Mouse (Mus musculus) neural tube, embryonic 10.5 days (tissue): ENCODE measurements around the gene Cpne6.

Experiments used
- DNase-seq: peaks from one replicate; pipeline ENCODE4 v3.0.0-alpha.2; 2017; ENCODE audit warnings: low spot score; ENCODE audit errors: extremely low spot score

The Cpne6 gene

DNA sequence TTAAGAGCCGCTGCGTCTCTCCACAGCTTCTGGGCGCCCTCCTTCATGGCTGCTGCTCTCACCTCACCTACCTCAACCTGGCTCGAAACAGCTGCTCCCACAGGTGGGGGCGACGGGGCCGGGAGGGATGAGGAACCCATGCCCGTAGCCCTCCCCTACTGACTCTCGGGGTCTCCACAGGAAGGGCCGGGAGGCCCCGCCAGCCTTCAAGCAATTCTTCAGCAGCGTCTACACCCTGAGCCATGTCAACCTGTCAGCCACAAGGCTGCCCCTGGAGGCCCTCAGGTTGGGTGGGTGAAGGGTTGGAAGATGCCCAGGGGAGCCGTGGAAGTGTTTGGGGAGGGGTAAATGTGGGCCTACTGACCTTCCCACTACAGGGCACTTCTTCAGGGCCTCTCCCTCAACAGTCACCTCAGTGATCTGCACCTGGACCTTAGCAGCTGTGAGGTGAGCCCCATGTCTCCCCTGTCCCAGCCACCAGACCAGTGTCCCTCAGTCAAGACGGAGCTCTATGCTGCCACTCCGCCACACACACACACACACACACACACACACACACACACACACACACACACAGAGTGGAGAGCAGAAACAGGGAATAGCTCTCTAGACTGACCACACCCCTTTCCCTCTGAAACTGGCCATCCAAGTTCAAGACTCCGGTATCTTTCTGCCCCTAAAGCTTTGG, 13.3 kb upstream of the Cpne6 start:
- DNase-seq, result no peak

DNA sequence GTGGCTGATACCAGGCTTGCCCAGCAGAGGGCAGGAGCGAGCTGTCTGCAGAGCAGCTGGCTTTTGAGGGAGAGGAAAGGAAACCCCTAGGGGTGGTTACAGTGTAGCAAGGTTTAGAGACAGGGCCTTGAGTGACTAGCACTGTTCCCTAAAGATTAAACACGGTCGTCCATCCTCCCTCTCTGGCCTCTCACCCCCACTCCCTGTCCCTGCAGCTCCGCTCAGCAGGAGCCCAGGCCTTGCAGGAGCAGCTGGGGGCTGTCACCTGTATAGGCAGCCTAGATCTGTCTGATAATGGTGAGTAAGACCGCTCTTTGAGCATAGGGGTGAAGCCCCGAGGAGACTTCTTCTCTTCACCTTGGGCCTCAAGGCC, 12.8 kb upstream of the Cpne6 start:
- DNase-seq, result peak; percentile 91

DNA sequence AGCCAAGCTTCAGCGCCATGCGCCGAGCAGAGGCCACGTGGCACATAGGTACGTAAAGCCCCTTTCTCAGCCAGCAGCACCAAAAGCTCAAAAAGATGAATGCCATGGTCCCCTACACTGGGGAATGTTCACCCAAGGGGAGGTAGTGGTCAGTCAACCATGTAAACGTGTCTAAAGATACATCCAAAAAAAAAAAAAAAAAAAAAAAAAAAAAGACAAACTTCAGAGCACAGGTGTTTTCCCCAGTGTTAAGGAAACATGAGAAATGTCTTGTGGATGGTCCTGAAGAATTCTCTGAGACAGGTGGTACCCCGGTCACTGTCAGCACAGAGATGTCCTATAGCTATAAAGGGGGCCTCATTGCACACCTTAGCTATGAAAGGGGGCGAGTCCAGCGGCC, 4.6 kb upstream of the Cpne6 start:
- no peak for DNase-seq

DNA sequence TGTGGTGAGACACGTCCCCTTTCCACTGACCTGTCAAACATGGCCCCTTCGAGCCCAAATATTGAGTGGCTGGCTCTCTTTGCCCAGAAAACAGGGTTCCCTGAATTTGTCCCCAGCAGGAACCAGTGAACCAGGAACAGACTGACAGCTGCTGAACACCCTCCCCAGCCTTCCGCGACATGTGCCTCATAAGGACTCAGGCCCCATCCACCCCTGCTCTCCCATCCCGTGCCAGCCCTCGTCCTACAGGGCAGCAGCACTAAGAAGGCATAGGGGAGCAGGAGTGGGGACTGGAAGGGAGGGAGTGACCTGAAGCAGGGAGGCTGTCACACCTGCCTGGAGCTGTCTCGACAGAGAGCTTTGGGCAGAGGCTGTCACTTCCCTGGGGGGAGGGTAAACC, 2.4 kb upstream of the Cpne6 start:
- no peak for DNase-seq

DNA sequence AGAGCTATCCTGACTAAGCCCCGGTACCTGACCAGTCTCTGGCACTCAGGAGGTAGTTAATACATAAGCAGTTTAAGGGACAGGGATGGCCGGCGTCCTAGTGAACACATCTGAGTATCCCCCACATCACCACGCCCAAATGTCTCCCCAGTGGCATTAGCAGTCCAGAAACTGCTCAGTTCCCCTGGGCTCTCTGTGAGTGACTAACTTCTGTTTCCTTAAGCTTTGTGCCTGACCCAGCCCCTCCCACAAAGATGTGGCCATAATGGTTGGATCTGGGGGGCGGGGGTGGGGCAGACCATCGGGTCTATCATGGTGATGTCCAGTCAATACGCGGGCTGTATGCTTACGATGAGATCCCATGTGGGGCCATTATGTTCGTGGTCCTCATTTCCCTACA, 705 bp upstream of the Cpne6 start:
- DNase-seq, result no peak

DNA sequence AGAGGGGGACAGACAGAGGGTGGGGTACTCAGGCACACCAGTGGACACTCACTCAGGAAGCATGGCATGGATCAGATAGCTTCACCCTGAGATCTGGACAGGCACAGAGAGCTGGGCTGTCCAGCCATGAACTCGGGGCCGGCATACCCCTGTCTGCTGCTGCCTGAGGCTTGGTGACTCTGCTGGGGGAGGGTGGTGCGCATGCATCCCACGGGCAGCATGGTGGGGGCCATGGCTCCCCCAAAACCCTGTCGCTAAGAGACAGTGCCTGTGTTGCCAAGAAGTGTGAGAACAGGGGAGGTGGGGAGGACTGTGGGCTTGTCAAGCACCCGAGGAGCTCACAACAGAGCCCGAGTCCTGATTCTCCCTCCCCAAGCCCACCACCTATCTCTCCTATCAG, 792 bp downstream of the Cpne6 start:
- no peak for DNase-seq

DNA sequence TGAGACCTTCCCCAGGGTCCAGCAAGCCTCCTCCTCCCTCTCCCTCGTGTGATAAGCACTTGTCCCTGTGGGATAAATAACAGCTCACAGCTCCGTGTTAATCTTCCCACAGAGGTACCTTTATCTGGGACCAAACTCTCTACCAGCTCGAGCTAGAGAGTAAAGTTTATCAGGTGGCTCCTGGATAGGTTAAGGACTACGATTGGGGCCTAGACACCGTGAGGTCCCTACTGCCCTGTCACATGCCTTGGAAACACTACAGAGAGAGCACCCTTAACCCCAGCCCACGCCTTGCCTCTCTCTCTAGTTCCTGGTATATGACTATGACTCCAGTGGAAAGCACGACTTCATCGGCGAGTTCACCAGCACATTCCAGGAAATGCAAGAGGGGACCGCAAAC, 3.7 kb downstream of the Cpne6 start:
- DNase-seq, result no peak

DNA sequence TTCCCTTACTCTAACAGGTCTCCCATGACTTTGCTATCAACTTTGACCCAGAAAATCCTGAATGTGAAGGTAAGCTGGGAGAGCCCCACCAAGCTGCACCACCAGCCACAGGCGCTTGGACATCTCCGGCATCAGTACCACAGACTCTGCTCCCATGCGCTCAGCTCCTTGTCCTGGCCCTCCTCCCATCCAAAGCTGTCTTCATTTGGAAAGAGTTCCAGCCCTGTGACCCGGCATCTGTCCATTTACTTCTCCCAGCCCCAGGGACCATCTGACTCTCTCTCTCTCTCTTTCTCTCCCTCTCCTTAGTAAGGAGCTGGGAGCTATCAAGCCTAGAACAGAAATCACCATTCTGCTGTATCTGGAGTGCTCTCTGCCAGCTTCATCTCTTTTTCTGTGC, 5.6 kb downstream of the Cpne6 start:
- DNase-seq, result no peak

DNA sequence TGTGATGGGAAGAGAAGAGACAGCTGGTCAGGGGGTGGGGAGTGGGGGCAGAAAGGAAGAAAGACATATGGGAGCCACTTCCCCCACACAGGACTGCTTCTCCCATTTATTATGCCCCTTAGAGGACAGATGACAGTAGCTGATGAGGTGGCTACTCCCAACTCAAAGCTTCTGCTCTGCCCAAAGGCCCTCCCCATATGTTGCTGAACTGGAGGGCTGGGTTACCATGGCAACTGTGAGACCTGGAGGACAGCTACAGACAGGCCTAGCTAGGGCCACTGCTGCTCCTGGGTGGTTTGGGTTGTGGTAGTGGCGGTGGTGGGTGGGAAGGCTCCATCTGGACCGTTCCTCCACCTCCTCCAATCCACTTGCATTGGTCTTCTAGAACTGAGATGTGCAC, 8.7 kb downstream of the Cpne6 start:
- DNase-seq, result peak; percentile 53

DNA sequence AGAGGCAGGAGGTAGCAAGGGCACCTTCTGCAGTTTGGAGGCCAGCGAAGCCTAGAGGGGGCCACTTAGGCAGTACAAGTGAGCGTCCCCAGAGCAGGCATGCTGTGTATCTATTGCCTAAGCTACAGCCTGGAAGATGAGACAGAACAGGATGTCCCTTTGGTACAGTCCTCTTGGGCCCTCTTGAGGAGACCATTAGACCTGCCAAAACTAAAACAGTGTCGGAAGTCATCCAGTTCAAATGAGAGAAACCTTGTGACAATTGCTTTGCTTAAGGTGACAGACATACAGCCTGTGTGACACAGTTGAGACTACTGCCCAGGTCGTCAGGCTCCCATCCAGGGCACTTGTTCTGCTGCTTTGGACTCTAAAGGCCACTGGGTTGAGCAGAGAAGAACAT, 9.4 kb downstream of the Cpne6 start:
- no peak for DNase-seq

DNA sequence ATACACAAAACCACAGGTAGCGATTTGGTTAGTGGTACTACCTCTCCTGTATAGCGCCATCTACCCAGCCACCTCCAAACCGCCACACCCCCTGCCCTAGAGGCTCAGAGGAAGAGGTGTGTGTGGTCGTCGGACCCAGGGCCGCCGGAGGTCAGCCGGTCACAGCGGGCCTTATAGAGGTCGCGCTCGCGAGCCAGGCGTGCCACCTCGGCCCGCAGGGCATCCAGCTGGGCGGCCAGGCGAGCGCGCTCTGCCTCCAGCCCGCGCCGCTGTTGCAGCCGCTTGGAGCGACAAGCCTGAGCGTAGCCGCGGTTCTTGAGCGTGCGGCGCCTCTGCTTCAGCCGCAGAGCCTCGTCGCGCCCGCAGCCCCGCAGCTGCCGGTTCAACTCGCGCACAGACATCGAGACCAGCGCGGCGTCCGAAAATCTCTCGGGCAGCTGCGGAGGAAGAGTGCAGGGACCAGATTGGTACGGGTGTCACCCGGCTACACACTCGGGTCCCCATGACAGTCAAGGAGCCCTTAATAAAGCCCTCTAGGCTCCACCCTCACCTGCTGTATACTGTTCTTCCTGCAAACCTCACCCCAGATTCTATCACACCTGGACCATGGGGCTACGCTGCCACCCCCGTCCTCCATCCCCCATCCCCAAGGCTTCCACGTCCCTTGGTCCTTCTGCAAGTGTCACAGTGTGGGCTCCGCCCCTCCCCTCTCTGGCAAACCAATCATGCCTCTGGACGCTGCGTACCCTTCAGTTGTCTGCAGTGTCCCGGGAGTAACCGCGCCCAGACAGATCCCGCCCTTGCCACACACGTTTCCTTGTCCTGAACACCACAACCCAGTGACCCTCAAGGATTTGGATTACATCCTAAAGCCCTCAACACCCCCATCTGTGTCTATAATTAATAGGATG, 10.5 kb downstream of the Cpne6 start:
- DNase-seq, result peak; percentile 51

DNA sequence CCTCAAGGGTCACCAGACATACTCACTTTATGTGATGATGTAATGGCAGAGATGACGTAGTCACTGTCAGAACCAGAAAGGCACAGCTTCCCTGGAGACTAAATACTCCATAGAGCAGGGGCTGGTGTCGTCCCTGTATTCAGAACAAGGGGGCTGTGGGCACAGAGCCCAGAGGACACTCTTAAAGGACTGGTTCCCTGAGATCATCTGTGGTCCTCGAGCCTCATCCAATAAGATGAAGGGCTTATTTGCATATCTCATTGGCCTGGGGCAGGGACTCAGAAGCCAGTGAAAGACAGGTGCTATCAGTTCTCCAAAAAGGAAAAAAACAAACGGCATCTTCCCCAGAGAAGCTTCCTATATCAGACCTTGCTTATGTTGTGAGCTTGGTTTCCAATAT, 13.8 kb downstream of the Cpne6 start:
- no peak for DNase-seq

DNA sequence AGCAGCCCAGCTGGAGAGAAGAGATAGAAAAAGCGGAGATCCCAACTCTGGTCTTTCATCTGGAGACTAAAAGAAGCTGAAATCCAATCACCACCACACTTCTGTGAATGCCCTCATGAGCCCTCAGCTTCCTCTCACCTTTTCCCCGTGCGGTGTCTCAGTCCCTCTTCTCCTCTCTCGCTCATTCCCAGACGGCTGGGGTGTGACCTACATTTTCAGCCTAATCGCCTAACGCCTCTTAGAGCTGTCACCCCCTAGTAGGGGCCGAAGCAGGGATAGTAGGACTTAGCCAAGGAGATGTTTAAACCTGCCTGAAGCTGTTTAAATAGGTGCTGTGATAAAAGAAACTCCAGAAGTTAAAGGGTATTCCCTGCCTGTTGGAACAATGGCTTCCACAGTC, 14.5 kb downstream of the Cpne6 start, which contains the start of gene Nrl:
Gene Nrl, minus strand, starts transcription at position 197 of the 400 bp plus-strand sequence.
- DNase-seq, result no peak

DNA sequence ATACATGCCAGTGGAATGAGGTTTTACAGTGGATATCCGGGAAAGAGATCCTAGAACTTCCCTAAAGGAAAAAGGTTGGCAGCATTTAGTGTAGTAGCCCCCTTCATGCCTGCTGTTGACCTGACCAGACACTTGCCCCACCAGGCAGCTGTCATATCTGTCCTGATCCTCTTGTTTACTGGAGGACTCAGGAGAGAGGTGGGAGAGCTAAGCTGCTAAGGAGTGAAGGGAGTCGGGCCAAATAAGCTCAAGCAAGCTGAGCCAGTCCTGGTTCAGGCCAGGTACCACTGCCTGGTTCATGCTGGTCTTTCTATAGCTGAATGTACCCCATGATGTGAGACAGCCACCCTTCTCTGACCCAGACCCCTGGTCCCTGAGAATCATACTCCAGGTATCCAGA, 16.4 kb downstream of the Cpne6 start:
- no peak for DNase-seq

DNA sequence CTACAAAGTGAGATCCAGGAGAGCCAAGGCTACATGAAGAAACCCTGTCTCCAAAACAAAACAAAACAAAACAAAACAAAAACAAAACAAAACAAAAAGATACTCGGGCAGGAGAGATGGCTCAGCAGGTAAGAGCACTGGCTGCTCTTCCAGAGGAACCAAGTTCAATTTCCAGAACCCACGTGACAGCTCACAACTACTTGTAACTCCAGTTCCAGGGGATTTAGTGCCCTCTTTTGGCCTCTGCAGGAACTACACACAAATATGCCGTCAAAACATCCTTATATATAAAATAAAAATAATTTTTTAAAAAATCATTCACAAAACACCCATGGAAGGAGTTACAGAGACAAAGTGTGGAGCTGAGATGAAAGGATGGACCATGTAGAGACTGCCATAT, 17.7 kb downstream of the Cpne6 start:
- DNase-seq, result no peak

DNA sequence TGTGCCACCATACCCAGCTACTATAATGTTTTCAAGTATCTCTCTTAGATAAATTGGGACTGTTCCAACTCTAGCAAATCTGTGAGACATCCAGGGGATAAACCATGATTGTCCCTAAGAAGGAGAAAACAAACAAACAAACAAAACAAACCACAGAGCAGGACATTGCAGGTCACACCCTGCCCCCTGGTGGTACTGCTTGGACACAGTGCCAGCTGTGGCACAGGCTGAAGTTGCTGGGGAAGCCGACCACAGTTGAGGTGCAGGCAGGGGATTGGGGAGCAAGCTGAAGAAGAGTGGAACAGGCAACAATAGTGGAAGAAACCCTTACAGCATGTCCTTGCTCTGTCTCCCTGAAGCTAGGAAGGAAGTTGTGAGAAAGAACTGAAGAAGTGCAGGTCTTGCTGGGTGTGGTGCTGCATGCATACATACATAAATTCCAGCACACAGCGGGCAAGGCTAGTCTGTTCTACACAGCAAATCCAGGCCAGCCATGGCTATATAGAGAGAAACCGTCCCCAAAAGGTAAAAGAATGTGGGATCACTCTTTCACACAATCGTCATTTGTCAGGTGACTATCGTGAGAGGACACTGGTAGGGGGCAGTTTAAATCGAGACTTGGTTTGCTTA, 26.0 kb downstream of the Cpne6 start:
- peak; percentile 30 for DNase-seq

DNA sequence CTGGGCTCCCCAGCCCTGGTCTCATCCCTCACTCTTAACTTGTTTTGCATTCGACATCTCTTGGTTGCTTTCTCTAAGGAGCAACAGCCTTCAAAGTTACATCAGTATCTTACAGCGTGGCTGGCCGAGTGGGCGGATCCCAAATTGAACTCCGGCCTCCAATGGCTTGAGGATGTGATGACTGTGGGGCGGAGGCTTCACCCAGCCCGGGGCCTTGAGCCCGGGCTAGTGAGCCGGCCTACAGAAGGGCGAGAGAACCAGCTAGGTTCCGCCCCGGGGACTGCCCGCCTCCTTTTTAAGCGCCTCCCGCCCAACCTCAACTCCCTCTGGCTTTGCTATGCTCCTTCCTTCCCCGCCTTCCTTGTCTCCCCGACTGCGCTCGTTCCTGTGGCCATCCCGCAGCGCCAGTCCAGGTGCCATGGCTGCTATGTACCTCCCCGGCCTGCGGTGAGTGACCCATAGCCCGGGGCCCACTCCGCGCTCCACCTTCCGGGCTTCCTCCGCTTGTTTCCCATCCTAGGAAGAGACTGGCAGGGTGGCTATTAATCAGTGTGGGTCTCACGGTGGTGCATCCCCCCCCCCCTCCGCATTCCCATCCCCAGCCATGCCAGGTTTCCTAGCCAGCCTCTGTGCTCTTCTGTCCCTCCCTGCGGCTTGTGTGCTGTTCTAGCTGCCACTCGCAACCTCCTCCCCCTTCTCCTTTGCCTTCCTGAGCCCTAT, 30.0 kb downstream of the Cpne6 start, which contains the start of gene Pck2:
Gene Pck2, plus strand, starts transcription at position 200 of the 720 bp plus-strand sequence.
- DNase-seq, result peak; percentile 83

DNA sequence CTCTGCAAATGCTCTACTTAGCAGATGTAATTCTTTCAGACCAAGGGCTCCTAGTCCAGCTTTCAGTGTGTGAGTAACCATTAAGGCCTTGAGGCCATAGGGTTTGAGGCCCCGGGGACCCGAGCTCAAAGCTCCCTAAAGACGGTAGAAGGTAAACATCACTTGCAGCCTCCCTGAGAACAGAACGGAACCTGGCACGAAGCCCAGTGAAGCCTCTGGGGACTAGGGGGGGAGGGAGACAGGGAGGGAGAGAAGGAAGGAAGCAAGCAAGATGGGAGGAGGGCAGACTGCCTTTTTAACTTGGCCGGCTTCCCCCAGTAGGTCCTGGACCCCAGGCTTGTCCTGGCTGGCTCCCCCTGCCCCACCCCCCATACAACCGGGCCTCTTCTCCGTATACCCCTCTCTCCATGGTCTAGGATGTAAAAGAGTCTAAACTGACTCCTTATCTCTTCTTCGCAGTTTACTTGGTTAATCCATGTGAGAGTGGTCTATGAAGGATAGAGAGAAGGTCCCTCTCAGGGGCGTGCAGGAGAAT, 30.6 kb downstream of the Cpne6 start:
- DNase-seq, result peak; percentile 47

DNA sequence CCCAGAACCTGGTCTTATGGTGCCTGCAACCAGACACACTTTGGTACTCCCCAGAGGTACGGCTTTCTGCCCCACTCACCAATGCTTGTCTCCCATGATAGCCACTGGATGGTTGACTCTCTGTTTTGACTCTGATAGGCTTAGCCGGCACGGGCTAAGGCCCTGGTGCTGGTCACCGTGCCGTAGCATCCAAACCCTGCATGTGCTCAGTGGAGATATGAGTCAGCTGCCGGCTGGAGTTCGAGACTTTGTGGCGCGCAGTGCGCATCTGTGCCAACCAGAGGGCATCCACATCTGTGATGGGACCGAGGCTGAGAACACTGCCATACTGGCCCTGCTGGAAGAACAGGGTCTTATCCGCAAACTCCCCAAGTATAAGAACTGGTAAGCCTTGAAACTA, 32.0 kb downstream of the Cpne6 start:
- no peak for DNase-seq

DNA sequence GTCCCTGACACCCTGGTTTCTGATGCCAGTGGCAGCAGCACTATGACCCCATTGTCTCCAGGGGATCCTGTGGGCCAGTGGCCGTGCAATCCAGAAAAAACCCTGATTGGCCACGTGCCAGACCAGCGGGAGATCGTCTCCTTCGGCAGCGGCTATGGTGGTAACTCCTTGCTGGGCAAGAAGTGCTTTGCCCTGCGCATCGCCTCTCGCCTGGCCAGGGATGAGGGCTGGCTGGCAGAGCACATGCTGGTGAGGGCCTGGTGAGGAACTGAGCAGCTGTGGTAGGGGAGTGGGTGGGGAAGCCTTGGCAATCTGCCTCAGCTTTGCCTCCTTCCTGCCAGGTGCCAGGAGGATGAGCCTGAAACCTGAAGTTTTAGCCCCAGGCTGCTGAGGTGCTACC, 34.1 kb downstream of the Cpne6 start:
- DNase-seq, result no peak

DNA sequence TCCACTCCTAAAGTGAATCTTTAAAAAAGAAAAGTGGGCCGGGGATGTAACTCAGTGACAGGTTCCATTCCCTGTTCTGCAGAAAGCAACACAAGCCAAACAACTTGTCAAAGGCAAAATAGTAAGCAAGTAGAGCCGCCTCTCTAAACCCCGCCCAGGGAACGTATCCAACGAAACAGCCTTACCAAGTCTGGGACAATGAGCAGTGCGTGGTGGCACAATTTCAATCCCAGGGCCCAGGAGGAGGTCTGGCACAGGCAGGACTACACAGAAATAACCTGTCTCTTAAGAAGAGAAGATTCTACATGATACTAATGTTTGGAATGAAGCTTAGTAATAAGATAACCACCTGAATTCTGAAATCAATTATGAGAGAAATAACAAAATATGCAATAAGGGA, 39.9 kb downstream of the Cpne6 start:
- no peak for DNase-seq
